Mouse (Mus musculus) bone marrow, adult 2 months (tissue): ENCODE data around the gene Dync1i1.

Experiments used
- CTCF ChIP-seq: fragments of 200-500 bp; IDR thresholded peaks from 2 replicates; pipeline ENCODE4 v1.5.1; 2011; ENCODE audit warnings: low read length, control low read depth; ENCODE audit not compliant: control insufficient read depth, insufficient read depth
- POLR2A ChIP-seq: fragments of 200-500 bp; IDR thresholded peaks from 2 replicates; pipeline ENCODE4 v1.6.1; 2011; ENCODE audit warnings: low read depth, mild to moderate bottlenecking, control low read depth, low read length, borderline replicate concordance; ENCODE audit not compliant: control insufficient read depth

DNA sequence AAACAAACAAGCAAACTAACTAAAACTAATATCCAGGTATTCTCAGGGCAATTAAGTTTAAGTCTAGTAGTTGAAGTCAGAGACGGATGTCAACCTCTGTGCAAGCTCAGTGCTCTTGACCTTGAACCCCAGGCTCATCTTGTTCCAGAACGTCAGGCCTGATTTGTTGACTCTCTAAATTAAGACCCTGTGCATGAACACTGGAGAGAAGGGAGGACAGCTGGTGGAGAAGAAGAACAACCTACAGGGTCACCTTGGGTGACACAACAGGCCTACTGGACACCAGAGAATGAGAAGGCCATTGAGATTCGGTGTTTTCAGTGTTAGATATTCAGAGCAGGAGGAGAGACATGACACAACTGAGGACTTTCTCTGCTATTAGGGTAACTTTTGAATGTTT lies 105.8 kb downstream of the Dync1i1 start:
- TF ChIP-seq CTCF (no peak), POLR2A (no peak)
